Comparison of ENCODE assay signal across 32 mouse cellular contexts in the genomic region with DNA sequence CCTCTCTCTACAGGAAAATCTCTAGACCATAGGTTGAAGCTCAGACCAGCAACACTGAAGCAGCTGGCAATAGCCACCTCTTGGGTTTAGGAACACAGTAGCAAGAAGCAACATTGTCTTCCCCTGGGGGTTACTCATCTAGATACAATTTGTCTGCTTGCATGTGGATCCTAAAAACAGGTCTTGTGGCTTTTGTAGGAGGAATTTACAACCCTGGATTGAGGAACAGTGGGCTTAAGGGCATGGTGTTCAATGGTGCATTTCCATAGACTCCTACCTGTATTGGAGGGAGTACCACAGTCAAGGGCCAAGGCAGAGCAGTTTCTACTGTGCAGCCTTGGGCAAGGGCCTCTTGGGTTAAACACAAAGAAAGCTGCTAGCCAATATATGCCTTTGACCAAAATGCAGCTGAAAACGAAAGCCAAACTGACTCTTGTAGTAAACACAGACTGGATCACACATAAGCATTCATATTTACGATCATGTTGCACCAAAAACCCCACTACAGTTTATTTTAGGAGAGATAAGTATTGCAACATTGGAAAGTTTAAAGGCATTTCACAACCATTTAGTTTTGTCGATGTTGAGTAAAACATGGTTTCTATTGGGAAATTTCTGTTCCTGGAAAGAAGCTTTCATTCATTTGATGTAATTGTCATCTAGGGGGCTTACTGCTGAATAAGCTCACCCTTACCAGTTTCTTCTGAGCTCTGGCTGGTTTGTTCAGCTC. TPM values are rescaled to one million over a fixed set of nuclear protein-coding genes. Genes with fewer than 3 reads are reported as not detected.
DNase-seq lines count a peak whose midpoint lies in the region; ATAC-seq and TF ChIP-seq lines count a peak whose summit lies in the region.
"Had no signal": no experiment of that assay in that cellular context is flagged by ENCODE, and none has a peak within 500 bp of the region (broad histone marks: within the 10 kb centered on the region; RNA-seq: fewer than 3 reads in every experiment).

No protein-coding gene starts in this region.

- no peak overlapping the region for H3K4me3 ChIP-seq in liver, adult 2 months (ENCODE audit: insufficient read depth, low read depth, low read length)
- H3K4me3 ChIP-seq in liver, embryonic 11.5 days (ENCODE audit: low read depth, low read length), result no peak overlapping the region
- H3K4me3 ChIP-seq in lung, postnatal 0 days (ENCODE audit: low read depth, low read length), result no peak overlapping the region
- no peak overlapping the region for H3K4me3 ChIP-seq in brown adipose tissue, adult 24 weeks (ENCODE audit: insufficient read depth, low read depth, low read length)
- no peak overlapping the region for H3K4me3 ChIP-seq in macrophage (ENCODE audit: inconsistent target)
- H3K4me3 ChIP-seq: embryonic facial prominence, embryonic 12.5 days; hindbrain, embryonic 10.5 days; liver, embryonic 12.5 days; stomach, embryonic 15.5 days had no signal

- H3K79me2 ChIP-seq in liver, adult 2 months (ENCODE audit: control insufficient read depth, insufficient read depth, low read length), result no peaks in the 10 kb centered on the region
- H3K79me2 ChIP-seq in macrophage (ENCODE audit: inconsistent target), result no peaks in the 10 kb centered on the region

- H3K4me1 ChIP-seq in liver, adult 2 months (ENCODE audit: control insufficient read depth, insufficient read depth, low read length), result peaks cover 9% of the 10 kb centered on the region
- no peaks in the 10 kb centered on the region for H3K4me1 ChIP-seq in liver, embryonic 11.5 days (replicated peaks; ENCODE audit: control insufficient read depth, insufficient read depth, low read length)
- H3K4me1 ChIP-seq in lung, postnatal 0 days (ENCODE audit: insufficient read depth, low read depth, low read length), result peaks cover 5% of the 10 kb centered on the region; the same call in 1 of the 2 replicates
- peaks cover 4% of the 10 kb centered on the region; the same call in 1 of the 2 replicates for H3K4me1 ChIP-seq in brown adipose tissue, adult 24 weeks (ENCODE audit: control insufficient read depth, insufficient read depth, insufficient read length, low read length)
- H3K4me1 ChIP-seq: embryonic facial prominence, embryonic 12.5 days; liver, embryonic 12.5 days; stomach, embryonic 15.5 days had no signal

- 14% methylated on average over 3 of the region's 3 CpGs for WGBS in liver, adult 2 months
- WGBS in liver, embryonic 11.5 days, result 75% methylated on average over 3 of the region's 3 CpGs
- 57% methylated on average over 3 of the region's 3 CpGs for WGBS in lung, postnatal 0 days
- 25% methylated on average over 3 of the region's 3 CpGs for WGBS in macrophage (ENCODE audit: missing documents)

- TF ChIP-seq POLR2A in liver, adult 2 months (IDR thresholded peaks at IDR 0.05; ENCODE audit: extremely low read depth, insufficient read depth, low read length), result no peak

- no peak overlapping the region for H3K9ac ChIP-seq in liver, adult 2 months (ENCODE audit: low read depth, low read length)
- no peak overlapping the region for H3K9ac ChIP-seq in liver, embryonic 11.5 days (ENCODE audit: low read depth, low read length)
- H3K9ac ChIP-seq in lung, postnatal 0 days (replicated peaks; ENCODE audit: low read depth), result no peak overlapping the region
- H3K9ac ChIP-seq: embryonic facial prominence, embryonic 12.5 days; forebrain, postnatal 0 days; liver, embryonic 12.5 days; stomach, embryonic 15.5 days had no signal

- H3K36me3 ChIP-seq in liver, adult 2 months (ENCODE audit: control insufficient read depth, insufficient read depth, low read length), result no peaks in the 10 kb centered on the region
- no peaks in the 10 kb centered on the region for H3K36me3 ChIP-seq in liver, embryonic 11.5 days (ENCODE audit: control insufficient read depth, insufficient read depth, low read length)
- no peaks in the 10 kb centered on the region for H3K36me3 ChIP-seq in lung, postnatal 0 days (ENCODE audit: insufficient read depth, low read length)
- H3K36me3 ChIP-seq in macrophage (ENCODE audit: inconsistent target), result no peaks in the 10 kb centered on the region
- H3K36me3 ChIP-seq: embryonic facial prominence, embryonic 12.5 days; hindbrain, embryonic 10.5 days; liver, embryonic 12.5 days; stomach, embryonic 15.5 days had no signal

- TF ChIP-seq CTCF in liver, adult 2 months (IDR thresholded peaks at IDR 0.05; ENCODE audit: low read depth, low read length), result no peak
- no peak for TF ChIP-seq CTCF in lung, postnatal 0 days (IDR thresholded peaks at IDR 0.05)

- no peak overlapping the region for H3K4me2 ChIP-seq in liver, embryonic 11.5 days
- no peak overlapping the region for H3K4me2 ChIP-seq in lung, postnatal 0 days (replicated peaks; ENCODE audit: low read depth, low read length)
- H3K4me2 ChIP-seq: embryonic facial prominence, embryonic 12.5 days; liver, embryonic 12.5 days; stomach, embryonic 15.5 days had no signal

- TF ChIP-seq EP300 in lung, postnatal 0 days (IDR thresholded peaks at IDR 0.05), result peak; percentile 83

- ATAC-seq in liver, embryonic 11.5 days (replicated peaks; ENCODE audit: low FRiP score), result no peak
- peak; percentile 40 for ATAC-seq in lung, postnatal 0 days
- ATAC-seq: forebrain, postnatal 0 days; hindbrain, embryonic 16.5 days; liver, embryonic 12.5 days had no signal

- peak; percentile 96 for DNase-seq in liver, adult 2 months (ENCODE audit: extremely low read depth, low read depth, low spot score)
- DNase-seq in liver, embryonic 11.5 days (ENCODE audit: low spot score), result no peak
- DNase-seq in lung, postnatal 0 days (ENCODE audit: low spot score), result peak; percentile 85
- no peak for DNase-seq in lung, postnatal 25 days (ENCODE audit: low spot score)
- DNase-seq in kidney, postnatal 25 days, result no peak
- DNase-seq in cerebellum, postnatal 25 days, result no peak
- DNase-seq: cerebellum, adult 8-10 months; cerebellum, postnatal 36 days; embryo, embryonic 11 days; forebrain, postnatal 0 days; heart, postnatal 14 days; kidney, postnatal 4 days; midbrain, embryonic 14.5 days; right cerebral cortex, postnatal 25 days; thymus, adult 18-20 months; thymus, postnatal 36 days had no signal

- peak overlapping the region; percentile 88 for H3K27ac ChIP-seq in liver, adult 2 months (replicated peaks; ENCODE audit: insufficient read depth, low read depth, low read length)
- H3K27ac ChIP-seq in liver, embryonic 11.5 days (ENCODE audit: low read depth, low read length), result no peak overlapping the region
- H3K27ac ChIP-seq in lung, postnatal 0 days (ENCODE audit: low read length), result peak overlapping the region; percentile 40
- H3K27ac ChIP-seq in brown adipose tissue, adult 24 weeks (replicated peaks; ENCODE audit: low read depth, low read length), result 0 out of 2 replicates have a peak overlapping the region, but pooled peaks have one; percentile 43
- H3K27ac ChIP-seq in macrophage, result peak overlapping the region; percentile 12
- H3K27ac ChIP-seq: hindbrain, embryonic 10.5 days; liver, embryonic 12.5 days; stomach, embryonic 15.5 days had no signal

- no peaks in the 10 kb centered on the region for H3K27me3 ChIP-seq in liver, adult 2 months (ENCODE audit: control insufficient read depth, insufficient read depth, low read length)
- no peaks in the 10 kb centered on the region for H3K27me3 ChIP-seq in liver, embryonic 11.5 days (replicated peaks; ENCODE audit: control insufficient read depth, insufficient read depth, low read length)
- no peaks in the 10 kb centered on the region for H3K27me3 ChIP-seq in lung, postnatal 0 days (replicated peaks; ENCODE audit: insufficient read depth, low read length)
- H3K27me3 ChIP-seq: embryonic facial prominence, embryonic 12.5 days; liver, embryonic 12.5 days; Patski; stomach, embryonic 15.5 days had no signal

- no peaks in the 10 kb centered on the region for H3K9me3 ChIP-seq in liver, embryonic 11.5 days (ENCODE audit: control insufficient read depth, low read length)
- H3K9me3 ChIP-seq in lung, postnatal 0 days (ENCODE audit: low read length), result no peaks in the 10 kb centered on the region
- H3K9me3 ChIP-seq: liver, embryonic 12.5 days; stomach, embryonic 15.5 days had no signal

RNA-seq across cellular contexts. Expression of a gene that starts 17.9 kb away (rescaled TPM):
- not detected in 2 replicates for total RNA-seq in liver, adult 2 months (2014; rRNA removed)
- polyA plus RNA-seq in liver, adult 2 months (2012; rRNA removed), result not detected in 2 replicates
- polyA plus RNA-seq in liver, embryonic 11.5 days (2014; fragmentation: Nextera tagmentation; extraction: Ambion mirVana), result not detected in 2 replicates
- 0.18 TPM in 2 replicates for polyA plus RNA-seq in lung, postnatal 0 days (2015; fragmentation: Nextera tagmentation; extraction: Ambion mirVana)
- not detected in 2 replicates for polyA plus RNA-seq in brown adipose tissue, adult 24 weeks (2012; ENCODE audit: insufficient read depth, insufficient read length, missing spikeins)
- not detected for total RNA-seq in macrophage (2018; cell fraction: chromatin; rRNA removed)
- under 1 TPM in 2 of 26 experiments, not detected in 24; 0.09 to 0.14 TPM for total RNA-seq in macrophage (2018; cell fraction: cytosol; rRNA removed)
- total RNA-seq in macrophage (2018; cell fraction: nucleus; rRNA removed), result under 1 TPM in 1 of 26 experiments, not detected in 25; 0.40 TPM
- not detected in 3 replicates for polyA plus RNA-seq in macrophage (2018)
- total RNA-seq: adrenal gland, postnatal 36 days; forebrain, postnatal 0 days; gastrocnemius, adult 8-10 months; heart, postnatal 14 days; left cerebral cortex, postnatal 14 days; megakaryocyte-erythroid progenitor cell, adult 5-6 weeks; MEL; neutrophil, adult 5-6 weeks had no signal
- polyA plus RNA-seq: embryonic facial prominence, embryonic 12.5 days; heart, embryonic 14.5 days; intestine, embryonic 14.5 days; liver, embryonic 12.5 days had no signal

RNA-seq across cellular contexts. Expression of a gene that starts 43.0 kb away (rescaled TPM):
- 36.2 and 46.2 TPM in 2 replicates for total RNA-seq in liver, adult 2 months (2014; rRNA removed)
- polyA plus RNA-seq in liver, adult 2 months (2012; rRNA removed), result 35.6 and 37.3 TPM in 2 replicates
- 5.5 and 6.6 TPM in 2 replicates for polyA plus RNA-seq in liver, embryonic 11.5 days (2014; fragmentation: Nextera tagmentation; extraction: Ambion mirVana)
- 6.8 and 7.0 TPM in 2 replicates for polyA plus RNA-seq in lung, postnatal 0 days (2015; fragmentation: Nextera tagmentation; extraction: Ambion mirVana)
- 1.2 and 2.5 TPM in 2 replicates for polyA plus RNA-seq in brown adipose tissue, adult 24 weeks (2012; ENCODE audit: insufficient read depth, insufficient read length, missing spikeins)
- total RNA-seq in macrophage (2018; cell fraction: chromatin; rRNA removed), result 10 to 100 TPM in 13 of 26 experiments, 1 to 10 TPM in 13; 2.6 to 27.5 (median 9.4) TPM
- total RNA-seq in macrophage (2018; cell fraction: cytosol; rRNA removed), result 10 to 100 TPM in 13 of 26 experiments, 1 to 10 TPM in 13; 2.9 to 13.4 (median 8.2) TPM
- total RNA-seq in macrophage (2018; cell fraction: nucleus; rRNA removed), result 10 to 100 TPM in 12 of 26 experiments, 1 to 10 TPM in 14; 2.1 to 24.5 (median 7.6) TPM
- polyA plus RNA-seq in macrophage (2018), result 9.8 to 17.5 TPM (median 16.8 TPM) in 3 replicates
- total RNA-seq: MEL had no signal

Comparison
In these comparisons a context has a peak if more than half of its experiments do, and no peak if none do; other contexts are left out.
1. DNase-seq: peak in liver, adult 2 months (single experiment) and lung, postnatal 0 days (single experiment); none in liver, embryonic 11.5 days (single experiment), lung, postnatal 25 days (single experiment), kidney, postnatal 25 days (0 of 2) and cerebellum, postnatal 25 days (0 of 2).